Comparison of ENCODE assay signal across 19 mouse cellular contexts in the genomic region with DNA sequence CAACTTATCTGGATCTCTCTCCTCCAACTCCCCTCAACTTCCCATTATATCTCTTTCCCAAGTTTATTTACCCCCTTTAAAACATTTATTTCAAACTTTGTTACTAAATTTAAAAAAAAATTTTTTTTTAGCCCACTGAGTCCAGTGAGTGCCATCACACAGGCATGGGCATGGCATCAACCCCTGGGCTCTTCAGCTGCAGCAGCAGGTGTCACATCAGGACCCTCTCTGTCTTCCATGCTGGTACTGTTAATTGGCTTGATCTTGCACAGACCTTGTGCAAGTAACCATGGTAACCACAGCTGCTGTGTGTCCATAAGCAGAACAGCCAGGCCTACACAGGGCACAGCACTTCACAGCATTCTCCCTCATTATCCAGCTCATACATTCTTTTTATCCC.
"Had no signal": no experiment of that assay in that cellular context is flagged by ENCODE, and none has a peak within 500 bp of the region (broad histone marks: within the 10 kb centered on the region; RNA-seq: fewer than 3 reads in every experiment).

No protein-coding gene starts in this region.

- H3K9ac ChIP-seq: liver, embryonic 15.5 days; liver, postnatal 0 days; lung, embryonic 15.5 days; midbrain, embryonic 13.5 days; midbrain, embryonic 15.5 days had no signal

- H3K27me3 ChIP-seq: liver, embryonic 15.5 days; lung, embryonic 15.5 days; megakaryocyte, embryonic 14.5 days; midbrain, embryonic 13.5 days; midbrain, embryonic 15.5 days had no signal

- DNase-seq: liver, postnatal 0 days; lung, adult 2 months; lung, postnatal 14 days; lung, postnatal 36 days; right cerebral cortex, adult 18-20 months; right cerebral cortex, postnatal 25 days; right cerebral cortex, postnatal 4 days; spleen, adult 18-20 months; thymus, adult 18-20 months; thymus, postnatal 14 days; thymus, postnatal 36 days had no signal

- H3K36me3 ChIP-seq: liver, embryonic 15.5 days; lung, embryonic 15.5 days; midbrain, embryonic 13.5 days; midbrain, embryonic 15.5 days had no signal

- H3K4me3 ChIP-seq: liver, embryonic 15.5 days; lung, embryonic 15.5 days; megakaryocyte, embryonic 14.5 days; midbrain, embryonic 13.5 days; midbrain, embryonic 15.5 days had no signal

- H3K4me2 ChIP-seq: liver, embryonic 15.5 days; lung, embryonic 15.5 days; midbrain, embryonic 11.5 days; midbrain, embryonic 13.5 days; midbrain, embryonic 15.5 days had no signal

- ATAC-seq: liver, postnatal 0 days; lung, postnatal 0 days; midbrain, embryonic 13.5 days; midbrain, embryonic 15.5 days had no signal

- H3K9me3 ChIP-seq: liver, embryonic 15.5 days; lung, embryonic 15.5 days; megakaryocyte, embryonic 14.5 days; midbrain, embryonic 13.5 days; midbrain, embryonic 15.5 days had no signal

- H3K27ac ChIP-seq: liver, embryonic 15.5 days; lung, embryonic 15.5 days; macrophage; midbrain, embryonic 13.5 days; midbrain, embryonic 15.5 days had no signal

- H3K4me1 ChIP-seq: liver, embryonic 15.5 days; lung, embryonic 15.5 days; megakaryocyte, embryonic 14.5 days; midbrain, embryonic 13.5 days; midbrain, embryonic 15.5 days had no signal
